Mouse (Mus musculus) CH12.LX (cell line): ENCODE measurements around the gene Gm9817.

ENCODE experiments used
- BHLHE40 ChIP-seq: IDR thresholded peaks from 2 replicates; pipeline ENCODE4 v1.6.1; 2011; ENCODE audit warnings: mild to moderate bottlenecking, low read depth, low read length, improper control_type of control experiment
- CTCF ChIP-seq, 2 experiments: IDR thresholded peaks in 1 of 2; conservative IDR thresholded peaks in 1 of 2; 2 replicates each; pipeline ENCODE4 v1.5.1; 2011 to 2012; ENCODE audit warnings: low read depth in 2 of 2, low read length in 2 of 2, improper control_type of control experiment in 1 of 2, inconsistent platforms in 1 of 2, mild to moderate bottlenecking in 1 of 2, moderate library complexity in 1 of 2
- ELF1 ChIP-seq: IDR thresholded peaks from 2 replicates; pipeline ENCODE4 v1.6.1; 2014; ENCODE audit warnings: low read depth, mild to moderate bottlenecking, inconsistent platforms, low read length, improper control_type of control experiment
- EP300 ChIP-seq: IDR thresholded peaks from 2 replicates; pipeline ENCODE4 v1.6.1; 2011; ENCODE audit warnings: low read length, improper control_type of control experiment
- ETS1 ChIP-seq: conservative IDR thresholded peaks from 2 replicates; pipeline ENCODE4 v1.6.1; 2012; ENCODE audit warnings: low read depth, mild to moderate bottlenecking, inconsistent platforms, low read length, improper control_type of control experiment, moderate library complexity
- HCFC1 ChIP-seq: IDR thresholded peaks from 2 replicates; pipeline ENCODE4 v1.6.1; 2012; ENCODE audit warnings: low read depth, mild to moderate bottlenecking, inconsistent platforms, low read length, improper control_type of control experiment
- MAFK ChIP-seq: IDR thresholded peaks from 2 replicates; pipeline ENCODE4 v1.6.1; 2011; ENCODE audit warnings: low read length, improper control_type of control experiment; ENCODE audit not compliant: insufficient replicate concordance
- MAZ ChIP-seq: IDR thresholded peaks from 2 replicates; pipeline ENCODE4 v1.6.1; 2012; ENCODE audit warnings: low read depth, mild to moderate bottlenecking, inconsistent platforms, low read length, improper control_type of control experiment, moderate library complexity
- MEF2A ChIP-seq: IDR thresholded peaks from 2 replicates; pipeline ENCODE4 v1.6.1; 2014; ENCODE audit warnings: low read depth, mild to moderate bottlenecking, inconsistent platforms, low read length, improper control_type of control experiment, borderline replicate concordance
- POLR2A ChIP-seq: IDR thresholded peaks from 2 replicates; pipeline ENCODE4 v1.6.1; 2011; ENCODE audit warnings: low read depth, mild to moderate bottlenecking, improper control_type of control experiment, low read length
- POLR2AphosphoS2 ChIP-seq: IDR thresholded peaks from 2 replicates; pipeline ENCODE4 v1.6.1; 2011; ENCODE audit warnings: low read depth, low read length, improper control_type of control experiment
- RAD21 ChIP-seq: IDR thresholded peaks from 2 replicates; pipeline ENCODE4 v1.6.1; 2011; ENCODE audit warnings: low read depth, mild to moderate bottlenecking, low read length, improper control_type of control experiment, moderate library complexity
- ZC3H11A ChIP-seq: IDR thresholded peaks from 2 replicates; pipeline ENCODE4 v1.6.1; 2012; ENCODE audit warnings: low read depth, mild to moderate bottlenecking, inconsistent platforms, low read length, improper control_type of control experiment
- ZKSCAN1 ChIP-seq: IDR thresholded peaks from 2 replicates; pipeline ENCODE4 v1.6.1; 2012; ENCODE audit warnings: low read depth, inconsistent platforms, low read length, improper control_type of control experiment, borderline replicate concordance

DNA sequence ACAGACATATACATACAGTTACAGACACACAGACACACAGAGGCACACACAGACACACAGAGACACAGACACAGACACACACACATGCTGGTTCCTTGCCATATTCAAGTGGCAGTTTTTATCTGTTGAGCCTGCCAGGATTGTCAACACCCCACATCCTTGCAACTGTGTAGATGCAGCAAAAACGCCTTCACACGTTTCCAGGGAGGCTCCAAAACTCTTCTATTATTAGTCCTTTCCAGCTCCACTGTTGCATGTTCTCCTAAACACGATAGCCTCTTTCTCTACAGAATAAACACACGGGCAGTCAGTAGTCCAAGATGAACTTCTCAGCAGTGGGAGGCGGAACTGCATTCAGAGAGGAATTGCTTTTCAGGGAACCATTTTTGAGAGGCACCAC, 15.3 kb upstream of the Gm9817 start:
- no peak for TF ChIP-seq MAZ
- TF ChIP-seq POLR2AphosphoS2: no peak
- no peak for TF ChIP-seq ETS1
- no peak for TF ChIP-seq MEF2A
- TF ChIP-seq POLR2A: no peak
- no peak for TF ChIP-seq CTCF (conservative IDR thresholded peaks at IDR 0.05 in 1 of 2, IDR thresholded peaks at IDR 0.05 in 1 of 2; ENCODE audit: low read depth in 2 of 2, low read length in 2 of 2)
- no peak for TF ChIP-seq BHLHE40
- no peak for TF ChIP-seq ELF1
- TF ChIP-seq HCFC1: no peak
- no peak for TF ChIP-seq EP300
- no peak for TF ChIP-seq ZC3H11A
- TF ChIP-seq ZKSCAN1: no peak
- TF ChIP-seq MAFK: no peak
- no peak for TF ChIP-seq RAD21
